17 mouse cellular contexts compared by ENCODE assay signal in genomic region chr11:32111841-32112240, GRCm38 (mm10).
A peak's percentile ranks its signal among the peaks of the same experiment; 100 is the strongest.
DNase-seq lines count a peak whose midpoint lies in the region; ATAC-seq lines count a peak whose summit lies in the region.
"Had no signal": no experiment of that assay in that cellular context is flagged by ENCODE, and none has a peak within 500 bp of the region (broad histone marks: within the 10 kb centered on the region; RNA-seq: fewer than 3 reads in every experiment).

No protein-coding gene starts in this region.

- H3K9ac ChIP-seq in hindbrain, embryonic 12.5 days, result no peak overlapping the region
- no peak overlapping the region for H3K9ac ChIP-seq in hindbrain, embryonic 16.5 days (ENCODE audit: low read depth, low read length)
- H3K9ac ChIP-seq in forebrain, embryonic 15.5 days (replicated peaks), result no peak overlapping the region
- no peak overlapping the region for H3K9ac ChIP-seq in midbrain, embryonic 11.5 days (ENCODE audit: low read length)
- no peak overlapping the region for H3K9ac ChIP-seq in neural tube, embryonic 15.5 days (replicated peaks)
- H3K9ac ChIP-seq: limb, embryonic 15.5 days had no signal

- peaks cover 30% of the 10 kb centered on the region for H3K4me1 ChIP-seq in hindbrain, embryonic 12.5 days
- H3K4me1 ChIP-seq in hindbrain, embryonic 16.5 days (ENCODE audit: control insufficient read depth, insufficient read depth, low read depth, low read length), result peaks cover 16% of the 10 kb centered on the region
- peaks cover 43% of the 10 kb centered on the region for H3K4me1 ChIP-seq in forebrain, embryonic 15.5 days
- H3K4me1 ChIP-seq in midbrain, embryonic 11.5 days (ENCODE audit: control insufficient read depth, insufficient read depth, low read length), result peaks cover 26% of the 10 kb centered on the region
- peaks cover 26% of the 10 kb centered on the region for H3K4me1 ChIP-seq in neural tube, embryonic 15.5 days

- ATAC-seq in hindbrain, embryonic 12.5 days (ENCODE audit: low FRiP score), result no peak
- ATAC-seq in hindbrain, embryonic 16.5 days, result no peak
- no peak for ATAC-seq in forebrain, embryonic 15.5 days (replicated peaks)
- no peak for ATAC-seq in midbrain, embryonic 11.5 days (ENCODE audit: low FRiP score)
- no peak for ATAC-seq in neural tube, embryonic 15.5 days (ENCODE audit: low FRiP score)

- H3K4me2 ChIP-seq in hindbrain, embryonic 12.5 days (replicated peaks), result no peak overlapping the region
- H3K4me2 ChIP-seq in hindbrain, embryonic 16.5 days (ENCODE audit: low read length), result no peak overlapping the region
- H3K4me2 ChIP-seq in forebrain, embryonic 15.5 days (replicated peaks), result no peak overlapping the region
- no peak overlapping the region for H3K4me2 ChIP-seq in midbrain, embryonic 11.5 days
- no peak overlapping the region for H3K4me2 ChIP-seq in neural tube, embryonic 15.5 days
- H3K4me2 ChIP-seq: limb, embryonic 15.5 days had no signal

- no peaks in the 10 kb centered on the region for H3K9me3 ChIP-seq in hindbrain, embryonic 12.5 days (replicated peaks)
- H3K9me3 ChIP-seq in hindbrain, embryonic 16.5 days (ENCODE audit: control insufficient read depth, low read length), result no peaks in the 10 kb centered on the region
- H3K9me3 ChIP-seq in forebrain, embryonic 15.5 days, result no peaks in the 10 kb centered on the region
- H3K9me3 ChIP-seq in midbrain, embryonic 11.5 days (ENCODE audit: control insufficient read depth, low read length), result no peaks in the 10 kb centered on the region; the same call in 1 of the 2 replicates
- H3K9me3 ChIP-seq in neural tube, embryonic 15.5 days (replicated peaks), result no peaks in the 10 kb centered on the region
- H3K9me3 ChIP-seq: limb, embryonic 15.5 days had no signal

- no peak overlapping the region for H3K4me3 ChIP-seq in hindbrain, embryonic 12.5 days
- H3K4me3 ChIP-seq in hindbrain, embryonic 16.5 days (ENCODE audit: low read length), result no peak overlapping the region
- H3K4me3 ChIP-seq in forebrain, embryonic 15.5 days, result no peak overlapping the region
- H3K4me3 ChIP-seq in midbrain, embryonic 11.5 days (ENCODE audit: low read depth, low read length), result no peak overlapping the region
- no peak overlapping the region for H3K4me3 ChIP-seq in neural tube, embryonic 15.5 days (replicated peaks)
- H3K4me3 ChIP-seq: erythroblast, embryonic 14.5 days; limb, embryonic 15.5 days had no signal

- H3K27me3 ChIP-seq in hindbrain, embryonic 12.5 days, result no peaks in the 10 kb centered on the region
- no peaks in the 10 kb centered on the region for H3K27me3 ChIP-seq in hindbrain, embryonic 16.5 days (replicated peaks; ENCODE audit: control insufficient read depth, insufficient read depth, low read length)
- no peaks in the 10 kb centered on the region for H3K27me3 ChIP-seq in forebrain, embryonic 15.5 days
- no peaks in the 10 kb centered on the region for H3K27me3 ChIP-seq in midbrain, embryonic 11.5 days (ENCODE audit: control insufficient read depth, insufficient read depth, low read length)
- no peaks in the 10 kb centered on the region for H3K27me3 ChIP-seq in neural tube, embryonic 15.5 days (replicated peaks)
- H3K27me3 ChIP-seq: limb, embryonic 15.5 days had no signal

- H3K36me3 ChIP-seq in hindbrain, embryonic 12.5 days, result no peaks in the 10 kb centered on the region
- H3K36me3 ChIP-seq in hindbrain, embryonic 16.5 days (ENCODE audit: control insufficient read depth, insufficient read depth, low read length), result no peaks in the 10 kb centered on the region
- H3K36me3 ChIP-seq in forebrain, embryonic 15.5 days, result no peaks in the 10 kb centered on the region
- no peaks in the 10 kb centered on the region for H3K36me3 ChIP-seq in midbrain, embryonic 11.5 days (ENCODE audit: control insufficient read depth, insufficient read depth, low read length)
- no peaks in the 10 kb centered on the region for H3K36me3 ChIP-seq in neural tube, embryonic 15.5 days
- H3K36me3 ChIP-seq: limb, embryonic 15.5 days had no signal

- peak overlapping the region; percentile 94 for H3K27ac ChIP-seq in hindbrain, embryonic 12.5 days
- H3K27ac ChIP-seq in hindbrain, embryonic 16.5 days (ENCODE audit: low read depth, low read length), result no peak overlapping the region; the same call in 1 of the 2 replicates
- H3K27ac ChIP-seq in forebrain, embryonic 15.5 days (replicated peaks), result peak overlapping the region; percentile 91
- peak overlapping the region; percentile 94 for H3K27ac ChIP-seq in midbrain, embryonic 11.5 days (ENCODE audit: low read depth, low read length)
- H3K27ac ChIP-seq in neural tube, embryonic 15.5 days (replicated peaks), result peak overlapping the region; percentile 81; the same call in 1 of the 2 replicates
- H3K27ac ChIP-seq: limb, embryonic 15.5 days had no signal

- 45% methylated on average over 3 of the region's 3 CpGs for WGBS in hindbrain, embryonic 12.5 days
- WGBS in hindbrain, embryonic 16.5 days, result 56% methylated on average over 3 of the region's 3 CpGs
- WGBS in forebrain, embryonic 15.5 days, result 61% methylated on average over 3 of the region's 3 CpGs
- 30% methylated on average over 3 of the region's 3 CpGs for WGBS in midbrain, embryonic 11.5 days
- 52% methylated on average over 3 of the region's 3 CpGs for WGBS in neural tube, embryonic 15.5 days

- DNase-seq in midbrain, embryonic 11.5 days (ENCODE audit: low spot score, missing footprints), result peak; percentile 84
- DNase-seq in spleen, adult 18-20 months, result no peak
- no peak for DNase-seq in adipocyte (ENCODE audit: low spot score)
- DNase-seq: adrenal gland, postnatal 10 days; B cell, adult 2 months; cerebellum, adult 11-12 months; cerebellum, postnatal 36 days; kidney, adult 11 months; kidney, postnatal 10 days; lung, postnatal 36 days; thymus, postnatal 36 days had no signal
